Mouse (Mus musculus) liver, postnatal 0 days (tissue): ENCODE measurements around the gene Pip4k2b.

Experiments used
- CTCF ChIP-seq: sonication (generic); IDR thresholded peaks from 2 replicates; pipeline ENCODE4 v1.5.1; 2016; ENCODE audit warnings: antibody characterized with exemption, low read depth
- EP300 ChIP-seq: IDR thresholded peaks from 2 replicates; pipeline ENCODE4 v1.6.1; 2016; ENCODE audit warnings: antibody characterized with exemption, low read depth, mild to moderate bottlenecking

DNA sequence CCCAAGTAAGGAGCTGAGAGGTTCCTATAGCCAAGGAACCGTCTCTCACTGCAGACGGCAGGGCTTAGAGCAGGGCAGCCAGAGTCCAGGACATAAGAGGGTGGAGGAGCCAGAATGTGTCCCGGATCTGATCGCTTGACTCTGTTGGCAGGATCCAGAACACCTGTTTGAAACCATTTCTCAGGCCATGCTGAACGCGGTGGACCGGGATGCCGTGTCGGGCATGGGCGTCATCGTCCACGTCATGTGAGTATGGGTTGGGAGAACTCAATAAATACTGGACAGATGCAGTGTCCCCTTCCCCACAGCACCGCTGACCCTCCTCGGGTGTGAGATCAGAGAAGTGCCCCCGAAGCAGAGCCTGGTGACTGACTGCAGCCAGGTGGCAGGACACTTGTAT is 32.2 kb downstream of the Pip4k2b start:
- TF ChIP-seq CTCF, result no peak
- no peak for TF ChIP-seq EP300
